Mouse (Mus musculus): Measurements from ENCODE around the gene Magea4.

Magea4 gene

DNA sequence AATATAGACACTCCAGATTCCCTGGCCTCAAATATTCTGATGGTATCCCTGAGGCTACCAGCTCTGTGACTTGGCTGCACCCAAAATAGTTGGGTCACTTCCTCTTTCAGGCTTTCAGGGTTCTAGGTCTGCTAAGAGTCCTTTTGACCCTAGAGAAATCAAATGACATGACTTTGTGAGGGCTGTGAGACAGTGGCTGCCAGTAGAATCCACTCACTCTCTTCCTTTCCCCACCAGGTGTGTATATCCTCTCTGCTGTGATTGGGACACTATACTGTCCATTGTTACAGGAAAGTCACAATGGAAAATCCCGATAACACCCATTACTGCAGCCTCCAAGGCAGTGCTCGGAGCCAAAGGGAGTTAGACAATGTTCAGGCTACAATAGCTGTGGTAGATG is at the start of gene Magea4:
Gene Magea4 (plus strand): TSS at position 301 of the 400 bp plus-strand sequence.
- no peak for DNase-seq (ENCODE audit: low read depth)

- no peak for DNase-seq (ENCODE audit: low read depth)
Measured at GRCm38 (mm10) chrX:72202944-72203554, 18.8 kb upstream of the Magea4 start.

- no peak for DNase-seq (ENCODE audit: low read depth)
Measured at GRCm38 (mm10) chrX:72270637-72271036, 48.8 kb downstream of the Magea4 start.

Data from c-Kit-positive CD71-negative TER-119-negative erythroid progenitor cells, embryonic 14.5 days (primary cell).